Mouse (Mus musculus) NIH3T3 (cell line): ENCODE results near the gene Armt1.
"Not testable (repeated sequence)": the region's sequence is repeated elsewhere in the genome, so short reads cannot be mapped to it uniquely, and the experiment has no call there.

Source experiments
- DNase-seq: peaks from one replicate; pipeline ENCODE4 v3.0.0-alpha.2; 2012; ENCODE audit warnings: low read depth

Gene Armt1

DNA sequence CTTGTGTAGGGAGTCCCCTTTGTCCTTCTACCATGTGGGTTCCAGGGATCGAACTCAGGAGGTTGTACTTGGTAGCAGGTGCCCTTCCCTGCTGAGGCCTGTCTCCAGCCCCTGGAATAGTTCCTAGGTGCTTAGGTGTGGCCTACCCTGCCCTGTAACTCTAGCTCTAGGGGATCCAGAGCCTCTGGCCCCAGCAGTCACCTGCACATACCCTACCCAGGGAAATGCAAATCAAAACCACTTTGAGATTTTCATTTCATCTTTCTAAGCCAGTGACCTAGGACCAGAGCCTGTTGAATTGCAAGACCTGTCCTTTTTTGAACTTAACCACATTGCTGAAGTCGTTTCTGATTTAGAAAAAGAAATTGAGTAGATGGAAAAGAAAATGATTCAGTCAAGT lies 1.6 kb downstream of the Armt1 start:
- not testable (repeated sequence) for DNase-seq

- DNase-seq = no peak
Measured at GRCm38 (mm10) chr10:4435416-4435815, 3.1 kb downstream of the Armt1 start.

GRCm38 (mm10) chr10:4456409-4456808 lies 24.1 kb downstream of the Armt1 start:
- no peak for DNase-seq

GRCm38 (mm10) chr10:4460201-4460600 lies 27.9 kb downstream of the Armt1 start:
- no peak for DNase-seq

- DNase-seq = no peak
Measured at GRCm38 (mm10) chr10:4465799-4466198, 33.5 kb downstream of the Armt1 start.

- peak; percentile 5 for DNase-seq
Measured at GRCm38 (mm10) chr10:4469406-4469805, 37.1 kb downstream of the Armt1 start.

- DNase-seq = no peak
Measured at GRCm38 (mm10) chr10:4473591-4473993, 41.3 kb downstream of the Armt1 start.

- DNase-seq = no peak
Measured at GRCm38 (mm10) chr10:4475431-4475830, 43.2 kb downstream of the Armt1 start.

DNA sequence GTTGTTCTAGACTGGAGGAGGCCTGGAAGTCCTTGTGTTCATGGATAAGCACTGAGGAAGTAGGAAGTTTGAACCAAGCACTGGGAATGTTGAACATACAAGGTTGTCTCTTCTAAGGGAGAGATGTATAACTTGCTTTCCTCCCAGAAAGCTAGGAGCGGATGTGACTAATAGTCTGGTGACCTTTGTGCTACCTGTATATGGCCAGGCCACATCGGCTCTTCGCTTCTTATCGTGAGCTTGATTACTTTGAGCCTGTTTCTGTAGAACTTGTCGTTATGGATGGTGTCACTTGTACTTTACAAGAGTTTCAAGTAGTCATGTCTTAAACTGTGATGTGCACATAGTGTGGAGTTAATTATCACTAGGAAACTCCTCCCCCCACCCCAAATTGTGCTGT lies 44.3 kb downstream of the Armt1 start:
- no peak for DNase-seq

GRCm38 (mm10) chr10:4480929-4481328 lies 48.7 kb downstream of the Armt1 start:
- no peak for DNase-seq

DNA sequence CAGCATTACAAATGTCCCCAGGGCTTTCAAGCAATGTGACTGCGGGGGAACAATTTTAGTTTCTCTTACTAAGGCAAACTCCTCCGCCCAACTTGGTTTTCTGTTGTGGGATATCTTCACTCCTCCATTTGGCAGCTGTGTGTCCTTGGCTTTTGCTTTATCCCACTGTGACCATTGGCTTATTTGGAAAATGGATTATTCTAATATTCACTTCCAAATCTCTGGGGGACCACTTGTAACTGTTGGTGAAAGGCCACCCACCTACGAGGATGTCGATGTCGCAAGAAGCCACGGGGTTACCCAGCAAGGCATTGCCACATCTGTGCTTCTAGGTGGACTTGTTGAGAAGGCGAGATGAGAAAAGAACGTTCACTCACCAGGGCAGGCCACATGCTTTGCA lies 49.4 kb downstream of the Armt1 start:
- DNase-seq = peak; percentile 50

- DNase-seq = no peak
Measured at GRCm38 (mm10) chr10:4482355-4482754, 50.1 kb downstream of the Armt1 start, which contains the start of gene Ccdc170. Gene Ccdc170, plus strand, starts transcription at chr10:4482502.

DNA sequence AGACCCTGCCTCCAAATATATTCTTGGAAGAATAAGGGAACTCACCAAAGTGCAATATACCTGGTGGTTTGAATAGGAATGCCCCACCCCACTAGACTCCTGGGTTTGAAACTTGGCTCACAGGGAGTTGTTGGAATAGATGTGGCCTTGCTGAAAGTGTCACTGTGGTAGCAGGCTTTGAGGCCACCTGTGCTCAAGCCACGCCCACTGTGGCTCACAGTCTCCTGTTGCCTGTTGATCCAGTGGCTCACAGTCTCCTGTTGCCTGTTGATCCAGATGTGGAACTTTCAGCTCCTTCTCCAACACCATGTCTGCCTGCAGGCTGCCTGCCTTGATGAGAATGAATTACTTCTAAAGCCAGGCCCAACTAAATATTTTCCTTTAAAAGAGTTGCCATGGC lies 51.6 kb downstream of the Armt1 start:
- no peak for DNase-seq

- no peak for DNase-seq
Measured at GRCm38 (mm10) chr10:4484986-4485385, 52.7 kb downstream of the Armt1 start.

- no peak for DNase-seq
Measured at GRCm38 (mm10) chr10:4489865-4490264, 57.6 kb downstream of the Armt1 start.

- no peak for DNase-seq
Measured at GRCm38 (mm10) chr10:4491281-4491680, 59.0 kb downstream of the Armt1 start.

GRCm38 (mm10) chr10:4492045-4492444 lies 59.8 kb downstream of the Armt1 start:
- DNase-seq = no peak

GRCm38 (mm10) chr10:4492909-4493308 lies 60.6 kb downstream of the Armt1 start:
- DNase-seq = no peak

GRCm38 (mm10) chr10:4503251-4503650 lies 71.0 kb downstream of the Armt1 start:
- no peak for DNase-seq
